Mouse (Mus musculus) cerebellum, postnatal 4 days (tissue): ENCODE measurements at regions not wholly inside any gene's neighbourhood (a gene's known extent, or its start where the extent isn't known, plus 50 kb on each side); places are given as distances from the start of the nearest gene placed in this dataset.

Source experiments
- DNase-seq, 2 experiments: peaks; one replicate each; pipeline ENCODE4 v3.0.0; 2022; ENCODE audit warnings: low spot score in 2 of 2, mixed read lengths in 1 of 2

DNA sequence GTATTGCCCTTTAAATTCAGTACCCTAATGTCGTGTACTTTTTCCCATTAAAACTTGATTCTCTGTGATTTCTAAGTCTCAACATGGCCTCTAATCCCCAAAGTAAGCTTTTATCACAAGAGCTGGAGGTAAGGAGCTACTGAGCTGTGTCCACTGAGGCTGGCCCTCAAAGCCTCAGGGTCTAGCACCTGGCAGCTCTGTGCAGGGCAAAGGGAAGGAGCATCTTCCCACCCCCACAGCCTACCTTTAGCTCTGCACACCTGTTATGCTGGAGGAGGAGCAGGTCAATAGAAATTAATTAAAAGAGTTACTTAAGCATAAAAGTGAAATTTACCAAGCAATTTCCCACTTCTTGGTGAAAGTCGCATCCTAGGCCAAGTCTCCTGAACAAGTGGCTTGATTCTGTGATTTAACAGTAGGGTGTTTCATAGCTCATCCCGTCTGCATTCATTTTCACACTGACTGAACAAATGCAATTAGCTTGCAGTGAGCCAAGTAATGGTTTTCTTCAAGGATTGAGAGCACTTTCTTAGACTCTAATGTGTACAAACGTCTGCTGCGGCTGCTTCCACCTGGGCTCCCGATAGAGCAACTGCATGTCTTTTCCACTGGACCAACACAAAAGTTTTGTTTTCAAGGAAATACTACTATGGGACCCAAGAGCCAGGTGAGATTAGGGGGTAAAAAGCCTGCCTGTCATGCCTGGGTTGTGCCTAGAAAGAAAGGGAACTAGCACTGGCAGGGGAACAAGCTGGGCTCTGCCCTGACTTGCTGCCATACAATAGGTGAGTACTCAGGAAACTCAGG is 50.6 kb upstream of the Dap start:
- DNase-seq, result no peak
